Mouse (Mus musculus): ENCODE results near the gene Prpsap1.
"Not testable (repeated sequence)": the region's sequence is repeated elsewhere in the genome, so short reads cannot be mapped to it uniquely, and the experiment has no call there.

The Prpsap1 gene

DNA sequence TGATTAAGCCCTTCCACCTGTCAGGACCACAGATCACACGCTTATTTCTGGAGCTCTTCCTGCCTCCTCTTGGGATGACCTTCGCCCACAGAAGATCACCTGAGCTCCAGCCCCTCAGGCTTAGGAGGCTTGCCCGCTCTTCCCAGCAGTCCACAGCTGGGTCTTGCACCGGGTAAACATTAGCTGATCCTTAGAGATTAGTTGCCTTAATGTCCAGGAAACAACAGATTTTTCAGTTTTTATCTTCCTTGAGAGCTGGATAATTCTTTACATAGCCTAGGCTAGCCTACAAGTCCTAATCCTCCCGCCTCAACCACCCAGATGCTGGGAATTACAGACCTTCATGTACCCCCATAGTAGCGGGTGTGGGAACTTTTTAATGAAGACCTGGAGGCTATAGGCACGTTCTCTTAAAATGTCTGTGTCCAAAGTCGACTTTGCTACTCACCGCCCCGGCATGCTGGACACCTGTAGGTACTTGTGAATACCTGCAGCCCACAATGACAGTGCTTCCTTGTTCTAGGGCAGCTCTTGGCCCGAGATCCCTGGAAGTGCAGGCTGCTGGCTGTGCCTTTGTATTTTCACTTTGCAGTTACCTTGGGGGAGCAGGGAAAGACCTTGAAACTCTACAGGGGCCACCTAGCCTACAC is 62.4 kb downstream of the Prpsap1 start:
- in situ Hi-C loops (cut with MboI, MseI), result no loop called here

- in situ Hi-C loops (cut with MboI, MseI), result no loop called here
These were observed 63.1 kb downstream of the Prpsap1 start for GRCm38 (mm10) chr11:116430723-116431427.

GRCm38 (mm10) chr11:116429862-116430613 is 64.0 kb downstream of the Prpsap1 start:
- in situ Hi-C loops (cut with MboI, MseI), result no loop called here

DNA sequence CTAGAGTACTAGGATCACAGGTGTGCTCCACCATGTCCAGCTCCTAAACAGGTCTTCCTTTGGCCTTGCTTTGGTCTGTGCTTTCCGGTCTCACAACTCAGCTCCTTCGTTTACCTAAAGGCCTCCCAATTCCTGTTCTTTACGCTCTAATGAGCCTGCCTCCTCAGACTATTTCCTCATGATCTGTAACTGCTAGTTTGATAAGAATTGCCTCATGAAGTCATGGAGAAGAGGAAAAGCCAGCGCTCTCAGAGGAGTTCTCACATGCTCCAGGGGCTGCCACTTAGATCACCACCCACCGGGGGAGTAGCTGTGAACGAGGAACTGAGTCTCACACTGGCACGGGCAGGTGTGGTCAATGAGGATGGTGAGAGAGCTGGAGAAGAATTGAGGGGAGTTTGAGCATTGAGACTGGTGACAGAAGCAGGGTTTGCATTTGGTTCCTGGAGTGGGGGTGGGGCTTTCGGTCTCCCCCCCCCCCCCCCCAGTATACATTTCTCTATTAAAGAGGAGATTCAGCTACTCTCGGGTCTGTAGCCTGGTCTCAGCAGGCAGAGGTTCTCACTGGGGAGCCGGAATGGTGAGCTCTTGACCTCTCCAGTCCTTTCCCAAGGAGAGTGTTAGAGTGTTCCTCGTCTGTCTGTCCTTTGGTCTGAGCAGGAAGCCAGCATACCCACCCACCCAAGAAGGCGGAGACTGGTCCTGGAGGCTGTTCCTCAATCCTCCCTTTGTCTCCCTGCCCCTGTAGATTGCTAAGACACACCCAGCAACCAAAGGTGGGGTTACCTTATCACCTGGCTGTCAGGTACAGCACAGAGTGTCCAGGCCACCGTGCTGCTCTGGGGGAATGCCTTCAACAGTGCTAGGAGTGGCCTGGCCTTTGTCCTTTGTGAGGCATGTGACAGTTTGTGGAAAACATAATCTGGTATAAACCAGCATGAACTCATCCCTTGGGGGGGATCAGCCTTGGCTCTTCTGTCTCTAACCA is 64.8 kb downstream of the Prpsap1 start:
- in situ Hi-C loops (cut with MboI, MseI), result no loop called here

- in situ Hi-C loops (cut with MboI, MseI), result no loop called here
These were observed 67.0 kb downstream of the Prpsap1 start for GRCm38 (mm10) chr11:116426852-116427575.

DNA sequence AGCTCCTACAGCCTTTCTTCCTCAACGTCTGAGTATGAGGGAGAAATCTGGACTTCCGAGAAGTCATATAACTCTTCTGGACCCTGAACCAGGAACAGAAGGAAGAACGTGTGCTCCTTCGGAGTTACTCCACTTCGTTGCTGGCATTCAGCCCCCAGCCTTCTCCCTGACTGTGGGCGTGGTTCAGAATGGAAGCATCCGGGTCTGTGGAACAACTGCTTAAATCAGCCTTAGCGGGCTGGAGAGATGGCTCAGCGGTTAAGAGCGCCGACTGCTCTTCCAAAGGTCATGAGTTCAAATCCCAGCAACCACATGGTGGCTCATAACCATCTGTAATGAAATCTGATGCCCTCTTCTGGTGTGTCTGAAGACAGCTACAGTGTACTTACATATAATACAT is 67.7 kb downstream of the Prpsap1 start:
- in situ Hi-C loops (cut with MboI, MseI), result not testable (repeated sequence)

DNA sequence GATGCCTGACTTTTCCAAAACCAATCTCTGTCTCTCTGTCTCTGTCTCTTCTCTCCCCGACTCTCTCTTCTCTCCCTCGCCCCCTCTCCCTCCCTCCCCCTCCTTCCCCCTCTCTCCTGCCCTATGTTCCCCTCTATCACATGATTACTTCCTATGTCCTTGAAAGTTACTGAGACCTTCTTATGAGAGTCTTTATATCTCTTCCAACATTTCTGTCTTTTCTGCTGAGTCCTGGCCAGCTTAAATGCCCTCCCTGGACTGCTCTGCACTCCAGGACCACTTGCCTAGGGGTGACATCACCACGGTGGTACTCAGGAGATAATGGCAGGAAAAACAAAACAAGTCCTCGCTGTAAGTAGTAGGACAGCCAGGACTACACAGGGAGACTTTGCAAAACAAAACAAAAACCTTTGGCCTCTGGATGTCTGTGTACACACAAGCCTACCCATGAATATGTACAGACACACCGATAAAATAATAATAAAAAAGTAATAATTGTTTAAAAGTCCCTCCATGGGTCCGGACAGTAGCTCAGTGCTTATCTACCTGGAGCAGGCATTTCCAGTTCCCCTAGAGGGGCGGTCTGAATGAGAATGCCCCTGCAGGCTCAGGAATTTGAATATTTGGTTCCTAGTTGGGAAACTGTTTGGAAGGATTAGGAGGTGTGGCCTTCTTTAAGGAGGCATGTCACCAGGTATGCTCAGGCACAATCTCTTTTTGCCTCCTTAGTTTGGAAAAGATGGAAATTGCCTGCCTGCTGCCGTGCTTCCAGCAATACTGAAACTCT is 69.2 kb downstream of the Prpsap1 start:
- in situ Hi-C loops (cut with MboI, MseI), result loop anchor here (25.0 kb wide), 1 partner anchor 1812 kb away; the partner anchor contains the start of gene Cyth1

DNA sequence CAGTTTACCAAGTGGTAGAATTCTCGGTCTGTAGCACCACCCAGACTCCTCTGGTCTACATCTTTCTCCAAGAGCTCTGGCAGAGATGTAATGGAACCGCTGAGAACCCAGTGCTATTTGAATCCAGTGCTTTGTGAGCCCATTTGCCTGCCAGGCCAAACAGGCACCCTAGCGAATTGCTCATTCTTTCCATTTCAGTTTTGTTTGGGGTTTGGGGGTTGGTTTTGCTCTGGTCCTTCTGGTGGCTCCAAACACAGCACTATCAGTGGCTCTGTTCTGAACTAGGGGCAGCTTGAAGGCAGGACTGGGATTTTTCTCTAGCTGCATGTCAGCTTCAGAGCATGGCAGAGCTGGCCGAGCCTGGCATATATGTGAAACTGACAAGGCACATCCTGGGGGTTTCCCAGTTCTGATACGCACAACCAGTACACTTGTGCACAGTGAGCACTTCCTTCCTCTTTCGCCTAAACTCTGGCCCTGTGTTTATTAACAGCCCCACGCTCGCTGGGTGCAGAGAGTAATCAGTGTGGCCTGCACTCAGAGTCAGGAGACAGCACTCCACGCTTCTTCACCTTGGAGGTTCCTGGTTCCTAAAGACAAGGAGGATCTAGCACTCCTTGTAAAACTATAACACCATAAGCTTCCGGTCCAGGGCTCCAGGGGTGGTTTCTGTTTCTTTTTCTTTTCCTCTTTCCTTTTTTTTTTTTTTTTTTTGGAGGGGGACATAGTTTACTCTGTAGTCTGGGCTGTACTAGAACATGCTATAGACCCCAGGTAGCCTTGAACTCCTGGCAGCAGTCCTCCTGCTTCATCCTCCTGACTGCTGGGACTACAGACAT is 70.0 kb downstream of the Prpsap1 start:
- in situ Hi-C loops (cut with MboI, MseI), result loop anchor here (25.0 kb wide), 1 partner anchor 1813 kb away; the partner anchor contains the start of gene Cyth1

GRCm38 (mm10) chr11:116423214-116423613 is 70.8 kb downstream of the Prpsap1 start:
- in situ Hi-C loops (cut with MboI, MseI), result loop anchor here (25.0 kb wide), 1 partner anchor 1814 kb away; the partner anchor contains the start of gene Cyth1

GRCm38 (mm10) chr11:116422562-116422961 is 71.4 kb downstream of the Prpsap1 start:
- in situ Hi-C loops (cut with MboI, MseI), result loop anchor here (25.0 kb wide), 1 partner anchor 1815 kb away; the partner anchor contains the start of gene Cyth1

DNA sequence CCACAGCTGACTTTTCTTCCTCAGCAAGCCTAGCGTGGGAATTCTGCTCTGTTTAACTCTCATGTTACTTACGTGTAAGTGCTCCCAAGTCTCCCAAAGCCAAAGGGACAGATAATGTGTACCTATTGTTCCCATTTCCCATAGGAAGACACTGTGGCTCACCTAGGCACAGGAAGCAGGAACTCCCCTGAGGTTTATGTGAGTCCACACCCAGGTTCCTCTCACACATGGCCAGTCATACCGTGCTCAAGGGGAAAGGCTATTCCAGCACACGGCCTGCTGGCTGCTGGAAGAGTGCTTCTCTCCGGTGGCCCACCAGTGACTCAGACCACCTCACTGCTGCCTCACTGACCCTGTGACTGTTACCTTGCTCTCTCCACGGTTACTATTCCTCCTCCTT is 72.9 kb downstream of the Prpsap1 start:
- in situ Hi-C loops (cut with MboI, MseI), result loop anchor here (25.0 kb wide), 1 partner anchor 1816 kb away; the partner anchor contains the start of gene Cyth1

All from T-helper 1 cell (primary cell).